Mouse (Mus musculus): Measurements from ENCODE around the gene Csnk1e. TPM values are rescaled to one million over a fixed set of nuclear protein-coding genes. Genes with fewer than 3 reads are reported as not detected.

Csnk1e gene
- polyA plus RNA-seq, 1 experiment: 116 TPM

GRCm38 (mm10) chr15:79416460-79417085, 38.8 kb downstream of the Csnk1e start:
- Histone ChIP-seq H3K9ac (ENCODE audit: low read depth, poor library complexity, severe bottlenecking) (no peak overlapping the region), H3K27me3 (ENCODE audit: control insufficient read depth, insufficient read depth, low read length, poor library complexity, severe bottlenecking) (no peaks in the 10 kb centered on the region), H3K36me3 (ENCODE audit: control insufficient read depth, insufficient read depth, low read length, poor library complexity, severe bottlenecking) (no peaks in the 10 kb centered on the region; the same call in none of the 2 replicates), H3K9me3 (replicated peaks; ENCODE audit: control insufficient read depth, insufficient read depth, low read length, poor library complexity, severe bottlenecking) (no peaks in the 10 kb centered on the region), H3K4me3 (ENCODE audit: low read depth, low read length) (no peak overlapping the region), H3K4me1 (ENCODE audit: control insufficient read depth, insufficient read depth, low read length) (peaks cover 12% of the 10 kb centered on the region), H3K27ac (ENCODE audit: insufficient read depth, low read length) (peak overlapping the region; percentile 82)
- peak; percentile 62; the same call in 1 of the 2 replicates for TF ChIP-seq EP300 (IDR thresholded peaks at IDR 0.05; ENCODE audit: insufficient read depth, low read depth, low read length)
- no peak for TF ChIP-seq CTCF (IDR thresholded peaks at IDR 0.05; ENCODE audit: low read depth, low read length)

GRCm38 (mm10) chr15:79414513-79414912, 40.9 kb downstream of the Csnk1e start:
- H3K36me3 ChIP-seq (ENCODE audit: control insufficient read depth, insufficient read depth, low read length, poor library complexity, severe bottlenecking): no peaks in the 10 kb centered on the region; the same call in 1 of the 2 replicates
- H3K4me3 ChIP-seq (ENCODE audit: low read depth, low read length): no peak overlapping the region
- H3K9ac ChIP-seq (ENCODE audit: low read depth, poor library complexity, severe bottlenecking): no peak overlapping the region
- H3K27me3 ChIP-seq (ENCODE audit: control insufficient read depth, insufficient read depth, low read length, poor library complexity, severe bottlenecking): no peaks in the 10 kb centered on the region
- H3K27ac ChIP-seq (ENCODE audit: insufficient read depth, low read length): no peak overlapping the region
- H3K4me1 ChIP-seq (ENCODE audit: control insufficient read depth, insufficient read depth, low read length): peaks cover 12% of the 10 kb centered on the region
- no peaks in the 10 kb centered on the region for H3K9me3 ChIP-seq (replicated peaks; ENCODE audit: control insufficient read depth, insufficient read depth, low read length, poor library complexity, severe bottlenecking)
- TF ChIP-seq POLR2A (IDR thresholded peaks at IDR 0.05; ENCODE audit: insufficient read depth, low read length) (no peak), CTCF (IDR thresholded peaks at IDR 0.05; ENCODE audit: low read depth, low read length) (no peak), EP300 (IDR thresholded peaks at IDR 0.05; ENCODE audit: insufficient read depth, low read depth, low read length) (no peak)

GRCm38 (mm10) chr15:79413802-79414201, 41.6 kb downstream of the Csnk1e start:
- H3K27me3 ChIP-seq (ENCODE audit: control insufficient read depth, insufficient read depth, low read length, poor library complexity, severe bottlenecking): no peaks in the 10 kb centered on the region
- H3K4me1 ChIP-seq (ENCODE audit: control insufficient read depth, insufficient read depth, low read length): peaks cover 12% of the 10 kb centered on the region
- H3K27ac ChIP-seq (ENCODE audit: insufficient read depth, low read length): no peak overlapping the region
- no peaks in the 10 kb centered on the region for H3K36me3 ChIP-seq (ENCODE audit: control insufficient read depth, insufficient read depth, low read length, poor library complexity, severe bottlenecking)
- H3K9ac ChIP-seq (ENCODE audit: low read depth, poor library complexity, severe bottlenecking): no peak overlapping the region
- H3K4me3 ChIP-seq (ENCODE audit: low read depth, low read length): no peak overlapping the region
- no peaks in the 10 kb centered on the region for H3K9me3 ChIP-seq (replicated peaks; ENCODE audit: control insufficient read depth, insufficient read depth, low read length, poor library complexity, severe bottlenecking)
- TF ChIP-seq EP300 (IDR thresholded peaks at IDR 0.05; ENCODE audit: insufficient read depth, low read depth, low read length): no peak
- no peak for TF ChIP-seq CTCF (IDR thresholded peaks at IDR 0.05; ENCODE audit: low read depth, low read length)
- TF ChIP-seq POLR2A (IDR thresholded peaks at IDR 0.05; ENCODE audit: insufficient read depth, low read length): no peak

- H3K27ac ChIP-seq (ENCODE audit: insufficient read depth, low read length): no peak overlapping the region
- no peaks in the 10 kb centered on the region for H3K9me3 ChIP-seq (replicated peaks; ENCODE audit: control insufficient read depth, insufficient read depth, low read length, poor library complexity, severe bottlenecking)
- TF ChIP-seq EP300 (IDR thresholded peaks at IDR 0.05; ENCODE audit: insufficient read depth, low read depth, low read length) (no peak), CTCF (IDR thresholded peaks at IDR 0.05; ENCODE audit: low read depth, low read length) (no peak), POLR2A (IDR thresholded peaks at IDR 0.05; ENCODE audit: insufficient read depth, low read length) (no peak)
- H3K27me3 ChIP-seq (ENCODE audit: control insufficient read depth, insufficient read depth, low read length, poor library complexity, severe bottlenecking): no peaks in the 10 kb centered on the region
- no peaks in the 10 kb centered on the region for H3K36me3 ChIP-seq (ENCODE audit: control insufficient read depth, insufficient read depth, low read length, poor library complexity, severe bottlenecking)
- no peak overlapping the region for H3K9ac ChIP-seq (ENCODE audit: low read depth, poor library complexity, severe bottlenecking)
- no peak overlapping the region for H3K4me3 ChIP-seq (ENCODE audit: low read depth, low read length)
- H3K4me1 ChIP-seq (ENCODE audit: control insufficient read depth, insufficient read depth, low read length): peaks cover 11% of the 10 kb centered on the region
Measured at GRCm38 (mm10) chr15:79413201-79413600, 42.2 kb downstream of the Csnk1e start.

- Histone ChIP-seq H3K9me3 (replicated peaks; ENCODE audit: control insufficient read depth, insufficient read depth, low read length, poor library complexity, severe bottlenecking) (no peaks in the 10 kb centered on the region), H3K36me3 (ENCODE audit: control insufficient read depth, insufficient read depth, low read length, poor library complexity, severe bottlenecking) (no peaks in the 10 kb centered on the region), H3K27me3 (ENCODE audit: control insufficient read depth, insufficient read depth, low read length, poor library complexity, severe bottlenecking) (no peaks in the 10 kb centered on the region), H3K27ac (ENCODE audit: insufficient read depth, low read length) (no peak overlapping the region), H3K4me1 (ENCODE audit: control insufficient read depth, insufficient read depth, low read length) (peaks cover under 1% of the 10 kb centered on the region), H3K4me3 (ENCODE audit: low read depth, low read length) (no peak overlapping the region), H3K9ac (ENCODE audit: low read depth, poor library complexity, severe bottlenecking) (no peak overlapping the region)
- TF ChIP-seq CTCF (IDR thresholded peaks at IDR 0.05; ENCODE audit: low read depth, low read length) (peak; percentile 48), POLR2A (IDR thresholded peaks at IDR 0.05; ENCODE audit: insufficient read depth, low read length) (no peak)
Measured at GRCm38 (mm10) chr15:79411363-79412065, 43.9 kb downstream of the Csnk1e start.

- Histone ChIP-seq H3K27me3 (ENCODE audit: control insufficient read depth, insufficient read depth, low read length, poor library complexity, severe bottlenecking) (no peaks in the 10 kb centered on the region), H3K36me3 (ENCODE audit: control insufficient read depth, insufficient read depth, low read length, poor library complexity, severe bottlenecking) (no peaks in the 10 kb centered on the region), H3K27ac (ENCODE audit: insufficient read depth, low read length) (no peak overlapping the region), H3K4me1 (ENCODE audit: control insufficient read depth, insufficient read depth, low read length) (no peaks in the 10 kb centered on the region), H3K9ac (ENCODE audit: low read depth, poor library complexity, severe bottlenecking) (no peak overlapping the region), H3K4me3 (ENCODE audit: low read depth, low read length) (no peak overlapping the region), H3K9me3 (replicated peaks; ENCODE audit: control insufficient read depth, insufficient read depth, low read length, poor library complexity, severe bottlenecking) (no peaks in the 10 kb centered on the region)
- TF ChIP-seq POLR2A (IDR thresholded peaks at IDR 0.05; ENCODE audit: insufficient read depth, low read length) (no peak), CTCF (IDR thresholded peaks at IDR 0.05; ENCODE audit: low read depth, low read length) (no peak), EP300 (IDR thresholded peaks at IDR 0.05; ENCODE audit: insufficient read depth, low read depth, low read length) (no peak)
Measured at GRCm38 (mm10) chr15:79409077-79409573, 46.2 kb downstream of the Csnk1e start.
